Mouse (Mus musculus) adrenal gland, adult 18-20 months (tissue): ENCODE data around the gene Zfp217. TPM values are rescaled to one million over a fixed set of nuclear protein-coding genes. Genes with fewer than 3 reads are reported as not detected.

Experiments
- DNase-seq, 2 experiments: peaks; one replicate each; pipeline ENCODE4 v3.0.0; 2021 to 2022; ENCODE audit warnings: low spot score in 2 of 2
- total RNA-seq, 2 experiments: library from RNA; stranded (reverse); gene quantifications; 1 replicate in 1 of 2; 2 replicates in 1 of 2; pipeline ENCODE4 v1.2.3; 2021

Gene Zfp217
- total RNA-seq, 2 experiments from 2014 or later: 20.0 to 21.7 TPM

- DNase-seq: no peak
Measured at GRCm38 (mm10) chr2:170134026-170134690, 13.7 kb downstream of the Zfp217 start.

- peak; percentile 76 to 90 for DNase-seq
Measured at GRCm38 (mm10) chr2:170133093-170133731, 14.7 kb downstream of the Zfp217 start.

- no peak for DNase-seq
Measured at GRCm38 (mm10) chr2:170132716-170133092, 15.2 kb downstream of the Zfp217 start.

GRCm38 (mm10) chr2:170131981-170132460 is 15.9 kb downstream of the Zfp217 start:
- DNase-seq: no peak

GRCm38 (mm10) chr2:170130780-170131645 is 16.9 kb downstream of the Zfp217 start:
- DNase-seq: peak; percentile 88

- peak in 1 of 2 experiments; percentile 37 for DNase-seq
Measured at GRCm38 (mm10) chr2:170129923-170130779, 17.8 kb downstream of the Zfp217 start.

GRCm38 (mm10) chr2:170129248-170129922 is 18.5 kb downstream of the Zfp217 start:
- DNase-seq: no peak

GRCm38 (mm10) chr2:170128461-170129247 is 19.2 kb downstream of the Zfp217 start:
- no peak for DNase-seq

- DNase-seq: no peak
Measured at GRCm38 (mm10) chr2:170127523-170127922, 20.4 kb downstream of the Zfp217 start.

GRCm38 (mm10) chr2:170126266-170126665 is 21.6 kb downstream of the Zfp217 start:
- no peak for DNase-seq

GRCm38 (mm10) chr2:170122197-170122596 is 25.7 kb downstream of the Zfp217 start:
- DNase-seq: peak in 1 of 2 experiments; percentile 16

GRCm38 (mm10) chr2:170120139-170121027 is 27.5 kb downstream of the Zfp217 start:
- DNase-seq: peak in 1 of 2 experiments; percentile 47

- peak; percentile 62 to 65 for DNase-seq
Measured at GRCm38 (mm10) chr2:170116704-170117281, 31.1 kb downstream of the Zfp217 start.

- no peak for DNase-seq
Measured at GRCm38 (mm10) chr2:170110306-170110705, 37.6 kb downstream of the Zfp217 start.

GRCm38 (mm10) chr2:170109528-170109927 is 38.4 kb downstream of the Zfp217 start:
- DNase-seq: no peak

- no peak for DNase-seq
Measured at GRCm38 (mm10) chr2:170107791-170108190, 40.1 kb downstream of the Zfp217 start.

- DNase-seq: no peak
Measured at GRCm38 (mm10) chr2:170106000-170106399, 41.9 kb downstream of the Zfp217 start.

GRCm38 (mm10) chr2:170104396-170104795 is 43.5 kb downstream of the Zfp217 start:
- DNase-seq: no peak
